Mouse (Mus musculus) frontal cortex, adult (tissue): ENCODE results near the gene Tns4.
A peak's percentile ranks its signal among the peaks of the same experiment; 100 is the strongest.

ENCODE experiments used
- ATAC-seq: cut with Nextera tagmentation; 2 replicates; pipeline ENCODE4 v1.9.2; 2017; ENCODE audit warnings: mild to moderate bottlenecking, moderate library complexity, mixed read lengths; ENCODE audit not compliant: low TSS enrichment

Tns4 gene

DNA sequence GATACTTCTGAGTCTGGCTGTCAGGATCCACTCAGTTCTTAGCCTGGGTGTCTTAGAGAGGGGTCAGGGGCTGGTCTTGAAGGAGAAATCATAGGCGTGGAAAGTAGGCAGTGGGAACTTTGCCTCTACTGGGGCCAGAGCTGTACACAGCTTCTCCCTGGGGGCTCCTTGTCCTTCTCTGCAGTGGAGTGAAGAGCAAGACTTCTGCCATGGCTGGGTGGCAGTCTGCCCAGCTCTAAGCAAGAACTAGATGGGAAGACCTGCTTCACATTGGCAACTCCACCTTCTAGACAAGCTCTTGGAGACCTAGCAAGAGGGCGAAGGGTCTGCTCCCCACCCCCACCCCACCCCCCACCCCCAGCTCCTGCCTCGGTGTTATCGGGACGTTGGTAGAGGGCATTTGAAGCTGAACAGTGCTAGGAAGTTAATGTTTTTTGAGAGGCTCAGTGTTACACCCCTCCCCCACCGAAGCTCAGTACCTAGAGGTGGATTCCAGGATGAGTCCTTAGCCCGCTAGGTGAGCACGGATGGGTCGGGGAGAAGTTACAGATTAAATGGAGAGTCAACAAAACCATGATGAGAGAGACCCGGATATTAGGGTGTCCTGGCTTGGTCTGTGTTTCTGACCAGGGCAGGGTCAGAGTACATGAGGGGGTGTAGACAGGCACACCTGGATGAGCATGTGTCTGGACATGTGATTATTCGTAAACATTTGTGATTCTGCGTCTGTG, 43.8 kb downstream of the Tns4 start:
- ATAC-seq, result no peak

DNA sequence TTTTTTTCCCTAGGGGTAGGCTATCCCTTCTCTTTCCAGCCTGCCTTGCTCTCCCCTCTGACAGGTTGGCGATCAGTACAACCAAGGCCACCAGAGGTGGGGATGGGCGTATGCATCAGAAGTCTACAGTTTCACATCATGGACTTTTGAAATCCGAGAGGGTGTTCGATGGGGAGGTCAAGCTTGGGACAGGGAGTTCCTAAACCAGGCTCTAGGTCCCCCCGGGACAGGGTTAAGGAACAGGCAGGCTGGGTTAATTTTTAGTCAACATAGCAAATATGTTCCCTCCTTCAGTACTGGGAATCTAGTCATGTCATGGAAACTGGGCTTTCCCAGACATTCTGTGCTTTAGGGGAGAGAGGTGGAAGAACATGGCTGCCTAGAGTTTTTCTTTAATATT, 44.8 kb downstream of the Tns4 start:
- no peak for ATAC-seq

DNA sequence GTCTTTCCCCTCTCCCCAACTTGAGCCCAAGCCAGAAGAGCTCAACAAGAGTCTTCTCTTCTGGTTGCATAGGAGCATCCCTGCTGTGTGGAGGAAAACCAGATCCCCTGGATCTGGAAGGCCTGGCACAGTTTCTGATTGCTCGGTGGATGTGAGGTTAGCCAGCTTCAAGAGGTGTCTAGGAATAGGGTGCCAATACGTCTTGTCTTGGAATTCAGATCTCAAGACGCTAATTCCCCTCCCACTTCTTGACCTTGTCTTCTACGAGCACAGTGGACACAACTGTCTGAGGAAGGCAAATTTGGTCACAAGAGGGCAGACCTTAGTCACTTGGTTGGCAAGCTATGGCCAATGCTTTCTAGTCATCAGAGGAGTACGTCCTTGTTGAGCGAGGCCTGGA, 45.5 kb downstream of the Tns4 start:
- ATAC-seq, result no peak

DNA sequence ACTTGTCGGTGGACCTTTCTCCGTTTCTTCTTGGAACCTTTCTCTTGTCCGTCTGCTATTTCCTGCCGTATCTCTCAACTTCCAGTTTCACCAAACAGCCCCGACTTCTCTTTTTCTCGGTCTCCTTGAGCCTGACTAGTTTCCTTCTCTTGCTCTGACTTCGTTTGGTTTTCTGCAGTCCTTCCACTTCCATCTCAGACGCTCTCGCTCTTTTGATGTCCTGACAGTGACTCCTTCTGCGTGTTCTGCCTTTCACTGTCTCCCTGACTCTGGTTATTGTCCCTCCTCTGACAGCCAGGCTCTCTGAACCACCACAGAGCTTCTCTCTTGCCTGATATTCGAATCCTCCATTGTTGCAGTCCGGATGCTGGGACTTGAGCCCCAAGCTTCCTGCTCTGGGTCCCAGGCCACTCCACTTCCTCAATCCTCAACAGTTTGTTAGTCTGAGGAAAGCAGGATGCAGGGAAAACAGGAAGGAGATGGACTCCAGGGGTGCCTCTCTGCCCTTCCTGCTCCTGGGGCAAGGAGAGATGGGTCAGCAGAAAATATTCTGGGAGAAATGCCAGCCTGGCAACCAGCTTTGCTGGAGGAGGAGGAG, 46.2 kb downstream of the Tns4 start:
- no peak for ATAC-seq

DNA sequence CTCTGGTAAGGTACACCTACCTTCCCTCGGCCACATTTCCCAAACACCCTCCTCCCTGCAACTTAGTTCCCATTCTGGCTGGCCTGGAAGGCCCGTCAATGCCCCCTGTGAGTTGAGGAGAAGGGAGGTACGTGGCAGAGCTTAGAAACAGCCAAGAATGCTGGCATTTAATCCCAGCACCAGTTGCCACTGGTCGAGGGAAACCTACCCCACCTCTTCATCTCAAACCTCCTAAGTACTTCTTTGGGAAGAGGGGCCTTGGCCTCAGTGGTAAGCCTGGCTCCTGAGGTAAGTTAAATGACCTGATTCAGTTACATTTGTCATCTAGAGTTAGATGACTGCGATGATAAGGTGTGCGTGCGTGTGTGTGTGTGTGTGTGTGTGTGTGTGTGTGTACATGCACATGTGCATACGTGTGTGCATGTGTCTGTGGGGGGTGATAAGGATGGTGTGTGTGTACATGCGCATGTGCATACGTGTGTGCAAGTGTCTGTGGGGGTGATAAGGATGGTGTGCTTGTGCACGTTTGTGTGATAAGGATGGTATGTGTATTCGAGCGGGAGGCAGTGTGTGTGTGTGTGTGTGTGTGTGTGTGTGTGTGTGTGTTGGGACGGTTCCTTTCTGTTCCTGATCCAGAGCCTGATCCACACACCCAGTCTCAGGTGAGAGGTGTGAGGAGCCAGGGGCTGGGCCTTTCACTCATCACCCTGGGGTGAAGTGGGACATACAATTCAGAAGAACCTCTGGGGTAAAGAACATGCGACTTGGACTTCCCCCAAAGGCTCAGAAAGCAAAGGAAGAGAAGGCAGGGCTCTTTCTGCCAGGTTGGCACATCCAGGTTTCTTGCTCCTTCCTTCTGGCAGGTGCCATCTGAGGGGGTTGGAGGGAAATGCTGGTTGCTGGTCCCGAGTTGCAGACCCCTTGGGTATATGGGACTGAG, 47.0 kb downstream of the Tns4 start:
- ATAC-seq, result no peak

DNA sequence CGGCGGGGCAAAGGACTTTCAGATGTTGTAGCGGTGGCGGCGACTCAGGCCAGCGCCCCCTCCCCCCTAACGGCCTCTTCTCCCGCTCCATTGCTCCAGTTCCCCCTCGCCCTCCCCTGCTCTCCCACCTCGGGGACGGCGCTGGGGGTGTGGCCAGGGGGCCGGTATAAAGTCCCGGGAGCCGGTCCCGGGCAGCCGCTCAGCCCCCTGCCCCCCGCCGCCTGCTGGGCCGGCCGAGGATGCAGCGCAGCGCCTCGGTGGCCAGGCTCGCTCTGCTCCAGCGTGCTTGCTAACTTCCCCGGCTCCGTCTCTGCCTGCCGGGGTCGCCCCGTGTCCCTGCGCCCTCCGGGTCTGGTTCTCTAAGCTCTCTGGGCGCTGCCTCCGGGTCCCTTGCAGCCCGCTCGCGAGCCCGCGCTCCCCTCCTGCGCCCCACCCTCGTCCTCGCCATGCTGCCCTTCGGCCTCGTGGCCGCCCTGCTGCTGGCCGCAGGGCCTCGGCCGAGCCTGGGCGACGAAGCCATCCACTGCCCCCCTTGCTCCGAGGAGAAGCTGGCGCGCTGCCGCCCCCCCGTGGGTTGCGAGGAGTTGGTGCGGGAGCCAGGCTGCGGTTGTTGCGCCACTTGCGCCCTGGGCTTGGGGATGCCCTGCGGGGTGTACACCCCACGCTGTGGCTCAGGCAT, 47.9 kb downstream of the Tns4 start, which contains the start of gene Igfbp4:
Gene Igfbp4, plus strand, starts transcription at position 194 of the 679 bp plus-strand sequence.
- ATAC-seq, result peak; percentile 2; the same call in 1 of the 2 replicates

DNA sequence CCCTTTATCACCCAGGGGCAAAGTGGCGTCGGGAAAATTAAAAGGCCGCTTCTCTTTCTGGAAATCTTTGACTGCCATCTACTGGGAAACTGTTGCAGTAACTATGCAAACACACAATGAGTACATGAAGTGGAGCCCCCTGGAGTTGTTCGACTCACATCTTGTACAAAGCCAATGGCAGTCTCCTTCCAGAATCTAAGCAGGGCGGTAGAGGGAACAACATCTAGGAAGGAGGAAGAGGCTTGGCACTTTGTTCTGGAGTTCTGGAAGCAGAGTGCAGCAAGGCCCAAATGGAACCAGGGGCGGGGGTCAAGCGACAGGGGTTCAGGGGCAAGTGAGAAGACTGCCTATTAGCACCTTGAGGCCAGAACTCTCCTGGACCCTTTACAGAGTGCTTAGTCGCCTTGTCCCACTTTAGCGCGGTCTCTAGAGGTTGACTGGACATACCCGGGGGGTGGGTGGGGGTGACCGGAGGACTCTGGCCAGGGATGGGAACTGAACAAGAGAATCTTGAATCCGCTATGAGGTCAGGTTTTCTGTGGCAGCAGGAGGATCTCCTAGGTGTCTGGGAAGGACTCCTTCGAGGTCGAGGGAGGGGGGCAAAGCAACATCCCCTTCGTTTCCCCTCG, 48.6 kb downstream of the Tns4 start:
- ATAC-seq, result 0 out of 2 replicates have a peak, but pooled peaks have one; percentile 17

DNA sequence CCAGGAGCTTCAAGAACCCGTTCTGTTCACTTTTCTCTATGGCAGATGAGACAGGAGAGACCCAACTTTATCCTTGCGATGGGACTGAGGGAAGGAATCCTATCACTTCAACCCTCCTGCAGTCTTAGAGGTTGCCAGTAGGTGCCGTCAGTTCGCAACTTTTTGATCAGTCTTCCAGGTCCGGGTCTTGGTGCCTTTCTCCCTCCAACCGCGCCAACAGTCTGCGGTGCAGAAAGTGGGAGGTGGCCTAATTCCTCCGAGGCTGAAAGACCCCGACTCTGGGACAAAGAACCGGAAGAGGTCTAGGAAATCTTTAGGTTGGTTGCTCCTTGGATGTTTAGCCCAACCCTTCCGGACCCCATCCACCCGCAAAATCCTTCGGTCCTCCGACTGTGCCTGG, 49.3 kb downstream of the Tns4 start:
- ATAC-seq, result peak; percentile 78

DNA sequence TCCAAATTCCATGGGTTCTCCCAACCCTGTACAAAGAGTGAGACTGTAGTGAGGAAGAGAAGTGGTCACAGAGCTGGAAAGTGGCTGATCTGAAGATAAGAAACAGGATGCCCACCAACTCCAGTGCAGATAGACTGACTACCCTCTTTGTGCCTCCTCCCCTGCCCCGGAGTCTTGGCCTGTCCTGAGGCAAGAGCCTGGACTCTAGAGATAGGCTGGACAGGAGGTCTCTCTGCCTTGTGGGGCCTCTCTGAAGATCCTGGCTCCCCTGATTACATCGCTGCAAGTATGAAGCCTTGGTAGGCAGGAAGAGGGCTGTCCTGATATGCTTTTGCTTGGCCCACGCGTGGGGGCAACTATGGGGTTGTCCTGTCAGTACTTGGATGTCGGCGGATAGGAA, 52.9 kb downstream of the Tns4 start:
- ATAC-seq, result no peak

DNA sequence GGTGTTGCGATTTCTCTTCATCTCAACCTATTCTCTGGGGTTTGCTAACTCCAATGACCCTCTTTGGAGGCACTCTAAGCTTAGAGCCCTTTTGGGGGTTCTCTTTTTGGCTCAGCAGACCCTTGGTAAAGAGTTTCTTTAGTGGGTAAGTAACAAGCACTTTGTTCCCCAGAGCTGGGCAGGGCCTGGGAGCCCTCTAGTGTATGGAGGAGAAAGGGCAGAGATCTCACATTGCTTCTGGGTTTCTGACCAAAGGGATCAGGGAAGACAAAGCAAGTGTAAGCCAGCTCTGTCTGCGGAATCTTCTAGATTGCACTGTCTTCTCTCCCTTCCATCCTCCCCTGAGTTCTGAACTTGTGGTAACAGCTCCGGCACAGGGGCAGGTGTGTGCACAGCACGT, 53.8 kb downstream of the Tns4 start:
- ATAC-seq, result peak; percentile 23; the same call in 1 of the 2 replicates

DNA sequence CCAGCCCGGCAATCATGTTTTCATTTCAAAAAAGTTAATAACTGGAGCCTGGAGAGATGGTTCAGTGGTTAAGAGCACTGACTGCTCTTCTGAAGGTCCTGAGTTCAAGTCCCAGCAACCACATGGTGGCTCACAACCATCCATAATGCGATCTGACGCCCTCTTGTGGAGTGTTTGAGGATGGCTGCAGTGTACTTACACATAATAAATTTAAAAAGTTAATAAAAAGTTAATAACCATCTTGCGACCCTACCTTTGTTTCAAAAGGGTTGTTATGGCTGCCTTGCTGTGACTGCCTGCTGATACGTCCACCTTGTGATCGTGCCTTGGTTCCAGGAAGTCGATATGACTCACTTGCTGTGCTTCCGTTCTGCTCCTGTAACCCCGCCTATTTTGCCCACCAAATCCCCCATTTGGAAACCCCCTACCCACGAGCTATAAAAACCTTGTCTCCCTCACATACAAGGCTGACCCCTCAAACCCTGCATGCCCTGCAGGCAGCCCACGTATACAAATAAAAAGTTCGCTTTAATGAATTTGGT, 62.1 kb downstream of the Tns4 start:
- no peak for ATAC-seq

DNA sequence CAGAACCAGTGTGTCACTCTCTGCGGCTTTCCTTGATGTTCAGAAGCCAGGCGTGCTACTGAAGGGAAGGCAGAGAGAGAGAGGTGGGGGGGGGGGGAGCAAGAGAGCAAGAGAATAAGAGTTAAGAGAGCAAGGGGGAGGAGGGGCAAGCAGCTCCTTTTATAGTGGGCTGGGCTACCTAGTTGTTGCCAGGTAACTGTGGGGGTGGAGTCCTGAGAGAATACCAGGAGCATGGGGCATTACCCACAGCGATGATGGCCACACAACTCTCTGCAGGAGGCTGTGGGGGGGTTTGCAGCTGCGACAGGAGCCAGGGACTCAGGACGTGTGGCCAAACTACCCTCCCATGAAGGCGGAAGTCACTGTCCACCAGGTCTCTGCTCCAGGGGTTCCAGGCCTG, 63.2 kb downstream of the Tns4 start:
- ATAC-seq, result no peak

DNA sequence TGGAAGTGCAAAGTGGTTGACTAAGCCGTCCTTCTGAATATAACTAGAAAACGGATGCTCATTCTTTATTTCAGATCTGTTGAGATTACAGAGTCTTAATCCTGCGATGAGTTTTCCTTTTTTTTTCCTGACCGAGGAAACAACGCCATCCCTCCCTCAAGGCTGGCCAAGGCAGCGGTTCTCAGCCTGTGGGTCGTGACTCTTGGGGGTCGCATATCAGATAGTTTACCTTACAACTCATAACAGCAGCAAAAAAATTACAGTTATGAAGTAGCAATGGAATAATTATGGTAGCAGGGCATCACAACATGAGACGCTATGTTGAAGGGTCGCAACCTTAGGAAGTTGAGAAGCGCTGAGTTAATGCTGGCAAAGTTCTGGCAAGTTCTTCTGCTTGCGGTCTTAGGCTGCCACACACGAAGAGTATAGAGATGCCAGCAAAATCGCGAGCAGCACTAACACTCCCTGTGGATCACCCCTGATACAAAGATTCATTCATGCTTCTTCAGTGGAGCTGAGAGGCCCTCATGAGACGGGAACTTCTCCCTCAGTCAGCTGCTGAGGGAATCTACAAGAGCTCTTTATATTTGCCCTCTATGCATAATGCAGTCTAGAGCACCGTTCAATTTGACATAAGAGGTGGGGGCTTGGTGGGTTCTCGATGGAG, 64.5 kb downstream of the Tns4 start:
- ATAC-seq, result no peak

DNA sequence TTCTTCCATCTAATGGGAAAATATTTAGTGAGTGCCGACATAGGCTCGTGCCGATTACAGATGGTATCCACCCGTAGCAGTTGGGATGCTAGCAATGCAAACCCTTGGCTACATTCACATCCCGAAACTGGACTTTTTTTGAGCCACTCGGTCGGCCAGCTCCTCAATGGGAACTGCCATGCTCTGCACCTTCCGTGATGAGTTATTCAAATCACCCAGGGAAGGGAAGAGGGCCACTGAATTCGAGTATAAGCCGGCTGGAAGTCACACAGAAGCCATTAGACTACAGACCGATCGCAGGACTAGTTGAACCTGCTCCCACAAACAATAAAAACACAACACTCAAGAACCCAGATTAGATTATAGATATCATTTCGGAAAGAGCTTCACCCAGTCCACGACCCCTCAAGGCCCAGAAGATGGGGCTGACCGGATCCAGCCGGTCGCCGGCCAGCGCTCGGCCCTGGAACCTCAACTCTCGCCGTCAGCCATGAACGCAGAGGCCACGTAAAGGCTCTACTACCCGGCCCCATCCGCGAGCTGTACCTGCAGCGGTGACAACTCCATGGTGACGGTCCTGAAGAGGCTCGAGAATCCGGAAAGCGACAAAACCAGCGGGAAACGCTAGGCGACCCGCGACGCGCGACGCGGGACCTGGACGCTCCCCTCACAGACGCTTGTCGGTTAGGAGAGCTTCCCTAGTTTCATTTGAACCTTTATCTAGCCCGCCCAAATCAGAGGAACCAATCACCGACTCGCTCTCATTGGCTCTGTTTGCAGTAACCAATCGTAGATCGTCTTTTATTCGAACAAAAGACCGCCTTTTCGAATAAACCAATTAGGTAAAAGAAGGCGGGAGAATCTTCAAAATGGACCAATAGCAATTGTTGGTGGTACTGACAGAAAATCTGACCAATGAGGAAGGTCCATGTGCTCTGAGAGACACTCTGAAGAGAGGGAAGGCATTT, 65.3 kb downstream of the Tns4 start, which contains the start of gene Top2a:
Gene Top2a, minus strand, starts transcription at position 690 of the 968 bp plus-strand sequence.
- ATAC-seq, result peak; percentile 100

DNA sequence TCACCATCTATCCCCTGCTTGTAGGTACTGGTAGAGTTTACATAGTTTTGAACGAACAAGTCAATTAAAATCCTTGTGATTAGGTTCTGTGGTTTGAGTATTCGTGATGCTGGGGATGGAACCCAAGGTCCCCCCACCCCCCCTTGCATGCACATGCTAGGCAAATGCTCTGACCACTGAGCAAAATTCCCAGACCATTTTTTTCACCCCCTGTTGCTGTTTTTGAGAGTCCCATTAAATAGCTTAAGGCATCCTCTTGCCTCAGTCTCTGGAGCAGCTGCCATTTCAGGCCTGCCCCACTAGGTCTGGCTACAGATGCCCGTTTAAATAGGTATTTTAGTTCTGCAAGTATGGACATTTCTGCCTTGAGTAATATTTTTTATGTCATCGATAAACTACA, 66.0 kb downstream of the Tns4 start:
- ATAC-seq, result no peak

DNA sequence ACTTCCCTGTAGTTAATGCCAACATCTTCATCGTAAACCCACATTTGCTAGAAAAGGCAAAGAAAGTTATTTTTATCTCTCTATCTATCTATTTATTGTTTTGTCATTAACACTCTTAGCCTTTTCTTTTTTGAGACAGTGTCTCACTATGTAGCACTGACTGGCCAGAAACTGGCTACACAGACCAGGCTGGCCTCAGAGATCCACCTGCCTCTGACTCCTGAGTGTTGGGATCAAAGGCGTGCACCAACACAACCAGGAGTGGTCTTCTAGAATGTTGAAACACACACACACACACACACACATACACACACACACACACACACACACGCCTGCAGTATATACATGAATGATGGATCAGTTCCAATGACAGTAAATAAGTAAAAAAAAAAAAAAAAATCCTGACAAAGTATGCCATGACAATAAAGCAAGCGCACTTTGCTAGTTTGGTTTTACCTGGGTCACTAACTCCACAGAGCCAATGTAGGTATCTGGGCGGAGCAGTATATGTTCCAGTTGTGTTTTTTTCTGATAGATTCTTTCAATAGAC, 66.6 kb downstream of the Tns4 start:
- no peak for ATAC-seq

DNA sequence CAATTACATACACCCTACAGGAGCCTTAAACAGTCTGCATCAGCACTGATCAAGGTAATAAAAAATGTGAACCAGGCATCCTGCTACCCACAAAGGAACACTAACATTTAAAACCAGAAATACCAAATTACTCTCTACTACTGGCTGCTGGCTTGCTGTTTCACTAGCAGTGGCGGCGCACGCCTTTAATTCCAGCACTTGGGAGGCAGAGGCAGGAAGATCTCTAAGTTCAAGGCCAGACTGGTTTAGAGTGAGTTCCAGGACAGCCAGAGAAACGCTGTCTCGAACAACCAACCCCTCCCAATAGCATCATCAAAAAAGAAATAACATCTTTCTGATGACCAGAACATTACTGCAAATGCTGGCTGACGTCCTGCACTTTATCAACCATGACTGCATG, 69.3 kb downstream of the Tns4 start:
- ATAC-seq, result no peak
